Mouse (Mus musculus) hindbrain, postnatal 0 days (tissue): Measurements from ENCODE around the gene Klk13. TPM values are rescaled to one million over a fixed set of nuclear protein-coding genes. Genes with fewer than 3 reads are reported as not detected.

Experiments used
- ATAC-seq: fragments of 200-750 bp; cut with Nextera tagmentation; 2 replicates; pipeline ENCODE4 v1.8.0; 2017; ENCODE audit warnings: mild to moderate bottlenecking, moderate TSS enrichment, moderate library complexity
- DNase-seq: peaks from one replicate; pipeline ENCODE4 v3.0.0-alpha.2; 2015; ENCODE audit warnings: low spot score
- H3K27ac ChIP-seq: fragments of 300-500 bp; sonication (generic); 2 replicates; pipeline ENCODE4 v1.5.1; 2014; ENCODE audit warnings: mild to moderate bottlenecking
- H3K27me3 ChIP-seq: fragments of 300-500 bp; sonication (generic); 2 replicates; pipeline ENCODE4 v1.6.1; 2014; ENCODE audit warnings: low read length, mixed read lengths; ENCODE audit not compliant: insufficient read depth
- H3K36me3 ChIP-seq: fragments of 300-500 bp; sonication (generic); 2 replicates; pipeline ENCODE4 v1.6.1; 2014; ENCODE audit warnings: low read length, mixed read lengths; ENCODE audit not compliant: insufficient read depth
- H3K4me1 ChIP-seq: fragments of 300-500 bp; sonication (generic); 2 replicates; pipeline ENCODE4 v1.6.1; 2014; ENCODE audit warnings: antibody characterized with exemption, low read length, mixed read lengths; ENCODE audit not compliant: insufficient read depth
- H3K4me2 ChIP-seq: fragments of 300-500 bp; sonication (generic); 2 replicates; pipeline ENCODE4 v1.6.1; 2014; ENCODE audit warnings: low read depth, mild to moderate bottlenecking, low read length, moderate library complexity, mixed read lengths
- H3K4me3 ChIP-seq: fragments of 300-500 bp; sonication (generic); 2 replicates; pipeline ENCODE4 v1.5.1; 2014; ENCODE audit warnings: low read length
- H3K9ac ChIP-seq: fragments of 300-500 bp; sonication (generic); replicated peaks from 2 replicates; pipeline ENCODE4 v1.6.1; 2014; ENCODE audit warnings: mild to moderate bottlenecking, low read length, moderate library complexity, mixed read lengths
- H3K9me3 ChIP-seq: fragments of 300-500 bp; sonication (generic); 2 replicates; pipeline ENCODE4 v1.6.1; 2016; ENCODE audit warnings: low read length, mixed read lengths
- CTCF ChIP-seq: IDR thresholded peaks from 2 replicates; pipeline ENCODE4 v1.5.1; 2016; ENCODE audit warnings: antibody characterized with exemption, control low read depth, low read depth
- WGBS: fragments of 180-500 bp; shearing (Covaris S2); extraction: QIAGEN DNeasy Blood & Tissue Kit; methylation state at CpG from one replicate; pipeline ENCODE4 v1.1.7; 2014; 5-methylcytosine and 5-hydroxymethylcytosine counted together
- polyA plus RNA-seq: library from polyadenylated mRNA; unstranded; fragments of >200 nt; fragmentation: Nextera tagmentation; extraction: Ambion mirVana; gene quantifications from 2 replicates; pipeline ENCODE4 v1.2.1, GENCODE M21; 2015
- total RNA-seq: library from RNA; depleted of rRNA; stranded (reverse); fragments of >200 nt; gene quantifications from 2 replicates; pipeline ENCODE4 v1.2.3, GENCODE M21; 2014

Klk13 gene
- total and polyA plus RNA-seq, 2 experiments from 2014 or later: 0.10 TPM; not detected in 1

- WGBS: 92% methylated on average over 8 of the region's 8 CpGs
- ATAC-seq (no peak), DNase-seq (no peak)
- no peaks in the 10 kb centered on the region for H3K27me3 ChIP-seq
- H3K4me2 ChIP-seq: no peak overlapping the region
- no peaks in the 10 kb centered on the region for H3K36me3 ChIP-seq
- no peak overlapping the region for H3K9ac ChIP-seq
- TF ChIP-seq CTCF: no peak
- H3K9me3 ChIP-seq: no peaks in the 10 kb centered on the region
- no peak overlapping the region for H3K27ac ChIP-seq
- H3K4me1 ChIP-seq: no peaks in the 10 kb centered on the region
- no peak overlapping the region for H3K4me3 ChIP-seq
Measured at GRCm38 (mm10) chr7:43769636-43770035, 57.3 kb downstream of the Klk13 start.

- H3K36me3 ChIP-seq: no peaks in the 10 kb centered on the region
- H3K4me1 ChIP-seq: no peaks in the 10 kb centered on the region
- H3K4me2 ChIP-seq: no peak overlapping the region
- no peak for ATAC-seq
- no peak for DNase-seq
- H3K9ac ChIP-seq: no peak overlapping the region
- no peaks in the 10 kb centered on the region for H3K9me3 ChIP-seq
- no peak overlapping the region for H3K27ac ChIP-seq
- no peak for TF ChIP-seq CTCF
- no peak overlapping the region for H3K4me3 ChIP-seq
- H3K27me3 ChIP-seq: no peaks in the 10 kb centered on the region
- WGBS: 94% methylated on average over 10 of the region's 10 CpGs
Measured at GRCm38 (mm10) chr7:43770701-43771100, 58.3 kb downstream of the Klk13 start.

DNA sequence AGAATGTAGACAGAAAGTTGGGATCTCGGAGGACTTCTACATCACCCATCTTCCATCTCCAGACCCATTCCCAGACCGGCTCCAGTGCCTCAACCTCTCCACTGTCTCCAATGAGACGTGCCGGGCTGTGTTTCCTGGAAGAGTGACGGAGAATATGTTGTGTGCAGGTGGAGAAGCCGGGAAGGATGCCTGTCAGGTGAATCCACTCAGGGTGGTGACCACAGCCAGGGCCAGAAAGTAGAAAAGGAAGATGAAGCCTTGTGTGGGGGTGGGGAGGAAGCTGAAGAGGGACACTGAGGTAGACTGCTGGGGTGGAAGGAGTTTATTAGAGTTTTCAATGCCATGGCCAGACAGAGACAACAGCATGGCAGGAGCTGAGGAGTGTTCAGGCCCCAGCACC is 59.5 kb downstream of the Klk13 start:
- ATAC-seq (no peak), DNase-seq (no peak)
- Histone ChIP-seq H3K4me3 (no peak overlapping the region), H3K4me1 (no peaks in the 10 kb centered on the region), H3K27me3 (no peaks in the 10 kb centered on the region), H3K36me3 (no peaks in the 10 kb centered on the region), H3K4me2 (no peak overlapping the region), H3K9me3 (no peaks in the 10 kb centered on the region), H3K27ac (no peak overlapping the region), H3K9ac (no peak overlapping the region)
- 97% methylated on average over 6 of the region's 6 CpGs for WGBS
- no peak for TF ChIP-seq CTCF

DNA sequence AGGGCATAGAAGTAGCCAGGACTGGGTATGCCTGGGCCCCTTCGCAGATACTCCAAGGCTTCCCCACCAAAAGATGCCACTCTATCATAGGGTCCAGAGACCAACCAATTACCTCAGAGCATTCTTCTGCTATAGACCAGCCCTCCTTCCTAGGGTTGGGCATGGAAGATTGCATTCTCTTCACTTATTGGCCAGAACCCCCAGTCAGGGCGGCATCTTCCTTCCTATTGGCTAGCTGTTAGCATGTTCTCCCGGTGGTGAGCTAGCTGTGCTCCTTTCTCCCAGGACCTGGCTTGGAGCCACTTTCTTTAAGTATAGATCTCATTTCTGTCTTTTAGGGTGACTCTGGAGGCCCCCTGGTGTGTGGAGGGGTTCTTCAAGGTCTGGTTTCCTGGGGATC is 60.5 kb downstream of the Klk13 start:
- H3K4me2 ChIP-seq: no peak overlapping the region
- H3K27me3 ChIP-seq: no peaks in the 10 kb centered on the region
- WGBS: 75% methylated on average over 3 of the region's 3 CpGs
- no peak overlapping the region for H3K4me3 ChIP-seq
- no peak for ATAC-seq
- no peak overlapping the region for H3K27ac ChIP-seq
- no peak for TF ChIP-seq CTCF
- H3K9ac ChIP-seq: no peak overlapping the region
- DNase-seq: no peak
- H3K9me3 ChIP-seq: no peaks in the 10 kb centered on the region
- no peaks in the 10 kb centered on the region for H3K36me3 ChIP-seq
- no peaks in the 10 kb centered on the region for H3K4me1 ChIP-seq

GRCm38 (mm10) chr7:43774364-43774763 is 62.0 kb downstream of the Klk13 start, which contains the start of gene Klk11:
TSS of gene Klk11 (plus strand) at chr7:43774604.
- Histone ChIP-seq H3K4me1 (no peaks in the 10 kb centered on the region), H3K36me3 (no peaks in the 10 kb centered on the region), H3K9ac (no peak within 1 kb of the TSS), H3K4me2 (no peak within 1 kb of the TSS), H3K27me3 (no peaks in the 10 kb centered on the region), H3K27ac (no peak within 1 kb of the TSS), H3K4me3 (no peak within 1 kb of the TSS), H3K9me3 (no peaks in the 10 kb centered on the region)
- DNase-seq (no peak), ATAC-seq (no peak)
- 98% methylated on average over 5 of the region's 5 CpGs for WGBS
- no peak for TF ChIP-seq CTCF

DNA sequence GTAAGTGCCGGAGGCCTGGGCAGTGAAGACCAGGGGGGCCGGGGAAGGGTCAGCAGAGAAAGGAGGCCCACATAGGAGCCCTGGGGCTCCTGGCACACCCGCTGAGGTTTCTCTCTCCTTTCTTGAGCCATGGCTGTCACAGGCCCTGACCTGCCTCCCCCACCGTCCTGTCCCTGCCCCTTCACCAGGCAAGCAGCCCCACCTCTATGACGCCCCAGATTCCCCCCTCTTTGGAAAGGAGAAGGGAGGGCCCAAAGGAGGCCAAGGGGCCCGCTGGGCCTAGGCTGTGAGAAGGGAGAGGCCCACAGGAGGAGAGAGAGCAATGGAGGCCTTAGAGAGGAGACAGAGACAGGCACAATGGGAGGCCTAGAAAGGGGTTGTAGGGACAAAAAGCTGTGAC is 62.4 kb downstream of the Klk13 start:
- WGBS: 37% methylated on average over 6 of the region's 6 CpGs
- no peak for TF ChIP-seq CTCF
- ATAC-seq (no peak), DNase-seq (no peak)
- no peaks in the 10 kb centered on the region for H3K4me1 ChIP-seq
- no peak overlapping the region for H3K27ac ChIP-seq
- H3K9ac ChIP-seq: no peak overlapping the region
- no peak overlapping the region for H3K4me2 ChIP-seq
- no peaks in the 10 kb centered on the region for H3K27me3 ChIP-seq
- H3K4me3 ChIP-seq: no peak overlapping the region
- no peaks in the 10 kb centered on the region for H3K9me3 ChIP-seq
- H3K36me3 ChIP-seq: no peaks in the 10 kb centered on the region

- Histone ChIP-seq H3K4me1 (no peaks in the 10 kb centered on the region), H3K4me2 (no peak overlapping the region), H3K9ac (no peak overlapping the region), H3K9me3 (no peaks in the 10 kb centered on the region), H3K4me3 (no peak overlapping the region), H3K27ac (no peak overlapping the region), H3K27me3 (no peaks in the 10 kb centered on the region), H3K36me3 (no peaks in the 10 kb centered on the region)
- TF ChIP-seq CTCF: no peak
- no peak for ATAC-seq
- 54% methylated on average over 7 of the region's 7 CpGs for WGBS
- DNase-seq: no peak
Measured at GRCm38 (mm10) chr7:43775311-43776057, 63.1 kb downstream of the Klk13 start.
